Mouse (Mus musculus) cerebellum, adult 11-12 months (tissue): Measurements from ENCODE around the gene Lrrc4.

Source experiments
- DNase-seq: peaks from one replicate; pipeline ENCODE4 v3.0.0; 2022

Lrrc4 gene

DNA sequence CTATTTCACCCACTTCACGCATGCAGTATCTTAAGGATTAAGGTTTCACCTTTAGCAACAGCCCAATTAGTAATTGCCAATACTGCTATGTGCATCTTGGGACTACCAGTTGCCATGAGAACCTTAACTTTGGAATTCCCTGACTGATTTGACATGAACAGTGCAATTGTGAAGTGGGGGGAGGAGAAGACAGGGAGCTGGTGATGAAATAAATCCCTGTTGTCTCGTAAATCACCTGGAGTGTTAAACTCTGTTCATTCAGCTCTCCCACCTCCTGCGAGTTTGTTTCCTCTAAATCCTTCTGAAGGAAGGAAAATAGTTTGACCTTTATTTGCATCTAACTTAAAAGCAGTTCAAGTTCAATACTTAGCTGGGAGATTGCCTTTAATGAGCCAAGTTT lies 69.8 kb downstream of the Lrrc4 start:
- no peak for DNase-seq

- no peak for DNase-seq
These were observed 73.3 kb downstream of the Lrrc4 start for GRCm38 (mm10) chr6:28758293-28758692.

GRCm38 (mm10) chr6:28756306-28757018 lies 75.1 kb downstream of the Lrrc4 start:
- DNase-seq = no peak

DNA sequence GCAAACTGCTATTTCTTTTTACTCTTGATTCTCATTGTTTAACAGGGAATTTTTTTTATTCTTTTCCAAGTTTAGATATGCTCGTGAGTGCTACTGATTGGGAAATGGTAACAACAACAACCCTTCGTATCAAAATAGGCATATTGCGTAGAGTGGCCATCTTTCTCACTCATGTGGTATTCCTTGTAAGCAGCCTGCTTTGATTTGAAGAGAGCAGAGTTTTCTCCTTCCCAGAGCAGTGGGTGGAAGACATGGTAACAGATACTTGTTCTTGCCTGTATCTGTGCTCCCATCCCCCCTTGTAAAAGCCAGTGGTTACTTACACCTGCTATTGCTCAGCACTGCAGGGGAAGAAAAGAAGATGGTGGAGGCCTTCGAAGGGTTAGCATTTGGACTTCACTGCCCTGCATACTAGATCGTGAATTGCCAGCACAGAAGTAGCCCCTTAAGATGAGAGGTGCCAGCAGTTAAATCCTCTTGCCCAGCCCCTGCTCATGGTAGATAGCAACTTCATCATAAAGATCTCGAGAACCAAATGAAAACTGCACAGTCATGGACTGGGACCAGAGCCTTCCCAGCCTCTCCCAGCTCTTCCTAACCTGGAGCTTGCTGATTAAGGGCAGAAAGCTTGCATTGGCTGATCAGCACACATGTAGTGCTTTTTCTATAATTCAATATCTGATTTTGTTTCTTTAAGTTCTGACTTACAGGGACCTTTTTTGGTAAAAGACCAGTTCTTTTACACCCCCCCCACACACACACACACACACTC lies 77.2 kb downstream of the Lrrc4 start:
- DNase-seq = no peak

- DNase-seq = no peak
These were observed 77.9 kb downstream of the Lrrc4 start for GRCm38 (mm10) chr6:28753681-28754080.

DNA sequence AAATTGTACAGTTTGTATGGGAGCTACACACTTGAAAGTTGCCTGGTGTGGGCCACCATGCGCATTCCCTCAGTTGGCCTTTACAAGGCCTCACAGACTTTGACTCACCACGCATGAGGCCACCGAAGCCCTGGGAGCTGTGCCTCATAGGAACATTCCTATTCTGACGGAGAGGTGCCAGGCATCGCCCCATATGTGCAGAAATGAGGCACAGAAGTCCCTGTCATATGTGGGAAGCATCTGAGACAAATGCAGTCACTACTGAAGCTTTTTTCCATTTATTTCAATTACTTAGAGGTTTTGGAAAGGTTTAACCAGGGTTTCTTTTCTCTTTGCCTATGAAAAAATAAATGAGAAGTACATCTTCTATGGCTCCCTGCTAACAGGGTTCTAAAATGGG lies 78.3 kb downstream of the Lrrc4 start:
- no peak for DNase-seq

DNA sequence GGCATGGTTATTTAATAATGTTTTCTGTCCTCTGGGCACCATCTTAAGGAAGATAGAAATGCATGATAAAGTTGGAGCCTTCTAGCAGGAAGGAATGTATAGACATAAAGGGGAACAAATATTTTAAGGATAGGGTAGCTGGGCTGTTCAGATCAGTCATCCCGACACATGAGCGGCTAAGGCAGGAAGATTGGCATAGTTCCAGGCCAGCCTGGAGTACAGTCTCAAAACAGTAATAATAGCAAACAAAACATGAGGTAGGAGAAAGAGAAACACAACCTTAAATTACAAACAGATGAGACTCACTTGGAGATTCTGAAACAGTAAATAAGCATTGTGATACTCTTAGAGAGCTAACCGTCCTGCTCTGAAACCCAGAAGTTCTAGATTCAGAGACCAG lies 80.4 kb downstream of the Lrrc4 start:
- DNase-seq = no peak

DNA sequence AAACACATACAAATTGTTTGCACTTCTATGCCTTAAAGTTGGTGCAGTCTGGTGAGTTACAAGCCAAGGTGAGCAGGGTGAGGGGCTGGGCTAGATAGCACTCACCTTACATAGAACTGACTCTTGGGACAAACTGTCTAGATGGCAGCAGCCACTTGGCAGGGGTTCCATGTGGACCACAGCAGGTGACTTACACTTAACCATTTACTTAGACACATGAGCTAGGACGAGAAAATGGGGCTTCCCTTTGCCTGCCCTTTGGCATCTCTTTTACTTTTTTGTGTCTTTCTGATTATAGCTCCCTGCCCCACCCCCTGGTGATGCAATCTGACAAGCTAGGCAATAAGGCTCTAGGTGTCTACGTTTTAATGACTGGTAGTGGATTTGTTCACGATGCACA lies 82.3 kb downstream of the Lrrc4 start:
- DNase-seq = peak; percentile 49

GRCm38 (mm10) chr6:28747931-28748670 lies 83.4 kb downstream of the Lrrc4 start:
- peak; percentile 92 for DNase-seq

GRCm38 (mm10) chr6:28747025-28747424 lies 84.5 kb downstream of the Lrrc4 start:
- no peak for DNase-seq

DNA sequence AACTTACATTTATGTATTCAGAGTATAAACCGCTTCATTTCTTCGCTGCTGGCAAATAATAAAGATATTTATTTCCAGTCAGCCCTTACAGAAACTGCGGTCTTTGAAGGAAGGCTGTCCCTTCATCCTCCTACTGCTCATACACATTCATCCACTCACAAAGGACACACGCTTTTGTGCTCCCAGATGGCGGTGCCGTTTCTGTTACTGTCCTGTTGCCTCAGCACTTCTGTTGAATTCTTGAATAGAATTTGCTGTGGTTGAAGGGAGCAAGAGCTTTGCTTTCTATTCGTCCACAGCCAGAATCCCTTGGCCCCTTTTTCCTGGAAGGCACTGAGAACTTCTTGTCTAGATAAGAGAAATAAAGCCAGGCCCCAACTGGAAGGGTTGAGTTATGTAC lies 85.7 kb downstream of the Lrrc4 start:
- no peak for DNase-seq

DNA sequence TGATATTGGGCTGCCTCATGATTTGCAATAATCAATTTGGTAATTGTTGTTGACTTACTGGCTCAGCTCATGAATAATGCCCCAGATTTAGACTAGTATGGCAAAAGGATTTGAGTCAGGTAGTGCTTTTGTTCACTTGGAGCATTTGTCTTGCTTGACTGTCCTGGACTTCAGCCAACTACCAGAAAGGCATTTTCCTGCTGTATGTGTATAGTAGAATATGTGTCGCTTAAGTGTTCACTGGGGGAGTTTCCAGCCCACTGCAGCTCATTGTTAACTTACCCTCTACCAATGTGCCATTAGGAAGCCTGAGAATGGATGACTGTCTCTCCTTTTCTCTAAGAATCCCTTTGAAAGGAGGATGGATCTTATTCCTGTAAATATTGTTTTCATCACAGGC lies 88.0 kb downstream of the Lrrc4 start:
- no peak for DNase-seq

DNA sequence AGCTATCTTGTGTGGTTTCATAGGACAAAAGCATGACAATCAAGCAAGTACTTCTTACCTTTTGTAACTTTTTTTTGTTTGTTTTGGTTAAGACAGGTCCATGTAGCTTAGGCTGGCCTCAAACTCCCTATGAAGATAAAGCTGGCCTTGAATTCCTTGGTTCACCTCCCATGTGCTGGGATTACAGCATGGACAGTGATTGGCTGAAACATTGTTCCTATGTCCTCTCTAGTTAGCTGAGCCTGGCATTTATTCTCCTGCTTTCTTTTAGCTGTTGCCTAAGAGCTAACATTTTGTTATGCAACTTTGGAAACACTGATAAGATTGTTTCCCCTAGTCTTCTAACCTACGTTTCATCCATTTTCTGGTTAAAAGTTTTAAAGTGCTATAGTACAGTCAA lies 93.9 kb downstream of the Lrrc4 start:
- no peak for DNase-seq

- no peak for DNase-seq
These were observed 94.9 kb downstream of the Lrrc4 start for GRCm38 (mm10) chr6:28736665-28737064.

GRCm38 (mm10) chr6:28735116-28735515 lies 96.4 kb downstream of the Lrrc4 start:
- no peak for DNase-seq

GRCm38 (mm10) chr6:28733884-28734647 lies 97.5 kb downstream of the Lrrc4 start:
- DNase-seq = no peak

DNA sequence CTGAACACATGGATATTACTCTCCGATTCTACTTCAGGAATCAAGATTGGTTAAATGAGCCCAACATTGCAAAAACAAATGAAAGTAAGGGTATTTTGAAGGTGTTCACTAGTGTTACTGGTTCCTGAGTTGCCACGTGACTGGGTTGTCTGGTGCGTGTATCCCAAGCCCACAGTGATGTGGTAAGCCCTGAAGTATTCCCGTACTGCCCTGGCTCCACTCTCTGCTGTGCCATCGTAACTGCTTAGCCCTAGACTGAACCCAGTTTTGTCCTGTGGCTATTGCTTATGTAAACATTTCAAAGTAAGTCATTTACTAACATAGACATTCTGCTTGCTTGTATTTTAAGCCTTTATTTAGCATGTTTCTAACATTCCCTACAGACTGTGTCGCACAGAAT lies 100.3 kb downstream of the Lrrc4 start:
- DNase-seq = no peak

DNA sequence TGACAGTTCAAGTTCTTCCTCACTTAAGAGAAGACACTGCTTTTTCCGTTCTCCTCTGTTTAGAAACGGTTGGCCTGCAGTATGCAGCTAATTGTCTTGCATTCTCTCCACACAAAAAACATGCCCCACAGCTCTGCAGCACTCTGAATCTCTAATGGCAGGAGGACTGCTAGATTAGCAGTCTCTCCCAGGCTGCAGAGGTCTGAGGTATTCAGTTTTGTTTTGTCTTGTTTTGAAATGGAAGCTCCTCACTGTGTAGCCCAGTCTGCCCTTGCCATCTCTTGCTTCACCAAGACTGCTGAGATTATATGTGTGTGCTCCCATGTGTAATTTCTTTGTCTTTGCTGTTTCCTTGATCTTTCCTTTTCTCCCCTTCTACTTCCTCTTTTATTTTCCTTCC lies 101.9 kb downstream of the Lrrc4 start:
- DNase-seq = no peak

DNA sequence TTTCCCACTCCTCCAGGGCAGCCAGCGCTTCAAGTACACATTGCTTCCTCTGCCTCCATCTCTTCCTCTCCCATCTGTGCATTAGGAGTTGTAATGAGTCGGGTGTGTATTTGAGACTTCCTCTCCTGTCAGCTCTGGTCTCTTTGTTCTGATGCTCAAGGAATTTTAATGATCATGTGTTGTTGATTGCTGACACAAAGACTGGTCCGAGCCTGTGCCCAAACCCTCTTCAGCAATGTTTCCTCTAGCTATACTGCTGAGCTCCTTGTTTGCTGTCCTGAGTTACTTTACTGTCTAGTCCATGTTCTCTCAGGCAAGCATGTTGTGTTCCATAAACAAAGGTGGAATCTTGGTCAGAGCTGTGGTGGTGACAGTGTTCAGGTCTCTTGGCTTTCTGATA lies 102.3 kb downstream of the Lrrc4 start:
- no peak for DNase-seq

DNA sequence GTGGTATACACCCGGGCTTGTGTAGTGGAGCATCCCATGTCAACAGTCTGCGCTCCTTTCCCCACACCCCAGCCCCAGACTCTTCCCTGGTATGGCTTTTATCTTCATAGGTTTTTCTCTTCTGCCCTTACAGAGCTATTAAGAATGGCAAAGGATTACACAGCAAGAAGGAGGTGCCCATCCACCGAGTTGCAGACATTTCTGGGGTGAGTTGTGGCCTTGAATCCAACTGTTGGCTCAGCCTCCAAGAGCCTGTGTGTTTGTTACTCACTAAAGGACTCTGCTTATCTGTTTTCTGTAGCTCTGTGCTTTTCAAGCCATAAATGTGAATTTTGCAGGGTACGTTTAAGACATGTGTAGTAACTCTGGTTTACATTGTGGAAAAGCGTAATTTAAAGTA lies 106.8 kb downstream of the Lrrc4 start:
- no peak for DNase-seq

- no peak for DNase-seq
These were observed 108.5 kb downstream of the Lrrc4 start for GRCm38 (mm10) chr6:28723059-28723458.

GRCm38 (mm10) chr6:28720391-28721171 lies 111.0 kb downstream of the Lrrc4 start:
- DNase-seq = peak; percentile 50
